Mouse (Mus musculus) MN1 (cell line): ENCODE results near the gene Tfe3.
"Not testable (repeated sequence)": the region's sequence is repeated elsewhere in the genome, so short reads cannot be mapped to it uniquely, and the experiment has no call there.

Experiments used
- DNase-seq: peaks from one replicate; pipeline ENCODE4 v3.0.0-alpha.2; 2016; ENCODE audit warnings: low spot score

Tfe3 gene

DNA sequence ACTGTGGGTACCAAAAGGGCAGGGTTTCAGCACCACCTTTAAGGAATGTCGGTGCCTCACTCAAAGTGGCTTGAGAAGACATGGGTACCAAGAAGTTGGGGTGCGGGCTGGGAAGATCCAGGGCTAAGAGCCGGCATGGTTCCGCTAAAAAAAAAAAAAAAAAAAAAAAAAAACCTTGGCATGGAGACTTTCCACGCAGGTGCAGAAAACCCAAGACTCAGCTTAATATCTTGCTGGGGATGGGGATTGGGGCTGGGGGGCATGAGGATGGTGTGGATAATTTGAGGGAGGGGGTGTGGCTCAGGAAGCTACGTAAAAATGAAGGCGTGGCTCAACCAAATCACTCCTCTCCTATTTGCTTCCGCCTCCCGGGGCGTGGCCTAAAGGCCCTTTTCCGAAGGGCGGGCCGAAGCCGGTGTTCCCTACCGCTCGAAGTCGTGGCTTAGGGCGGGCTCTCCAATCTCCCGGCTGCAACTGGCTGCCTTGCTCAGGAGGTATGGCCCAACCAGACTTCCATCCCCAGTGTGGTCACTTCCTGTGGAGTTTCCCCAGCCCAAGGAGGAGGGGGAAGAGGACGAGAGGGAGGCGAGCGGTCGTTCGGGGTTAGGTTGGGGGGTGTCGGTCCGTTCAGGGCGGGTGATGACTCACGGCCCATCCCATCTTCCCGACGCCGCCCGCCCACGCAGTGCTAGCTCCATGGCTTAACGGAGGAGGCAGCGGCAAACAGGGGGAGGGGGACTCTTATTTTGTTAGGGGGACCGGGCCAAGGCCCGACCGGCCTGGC, at the start of gene Tfe3:
Gene Tfe3, plus strand, starts transcription at position 424 of the 784 bp plus-strand sequence.
- peak; percentile 95 for DNase-seq

GRCm38 (mm10) chrX:7713764-7714134, 48.6 kb upstream of the Tfe3 start:
- not testable (repeated sequence) for DNase-seq

- peak; percentile 94 for DNase-seq
Observed at GRCm38 (mm10) chrX:7714135-7714899, 48.0 kb upstream of the Tfe3 start, which contains the start of gene Wdr45. TSS of gene Wdr45 (plus strand) at chrX:7714333.

- not testable (repeated sequence) for DNase-seq
Observed at GRCm38 (mm10) chrX:7716058-7716457, 46.3 kb upstream of the Tfe3 start.

DNA sequence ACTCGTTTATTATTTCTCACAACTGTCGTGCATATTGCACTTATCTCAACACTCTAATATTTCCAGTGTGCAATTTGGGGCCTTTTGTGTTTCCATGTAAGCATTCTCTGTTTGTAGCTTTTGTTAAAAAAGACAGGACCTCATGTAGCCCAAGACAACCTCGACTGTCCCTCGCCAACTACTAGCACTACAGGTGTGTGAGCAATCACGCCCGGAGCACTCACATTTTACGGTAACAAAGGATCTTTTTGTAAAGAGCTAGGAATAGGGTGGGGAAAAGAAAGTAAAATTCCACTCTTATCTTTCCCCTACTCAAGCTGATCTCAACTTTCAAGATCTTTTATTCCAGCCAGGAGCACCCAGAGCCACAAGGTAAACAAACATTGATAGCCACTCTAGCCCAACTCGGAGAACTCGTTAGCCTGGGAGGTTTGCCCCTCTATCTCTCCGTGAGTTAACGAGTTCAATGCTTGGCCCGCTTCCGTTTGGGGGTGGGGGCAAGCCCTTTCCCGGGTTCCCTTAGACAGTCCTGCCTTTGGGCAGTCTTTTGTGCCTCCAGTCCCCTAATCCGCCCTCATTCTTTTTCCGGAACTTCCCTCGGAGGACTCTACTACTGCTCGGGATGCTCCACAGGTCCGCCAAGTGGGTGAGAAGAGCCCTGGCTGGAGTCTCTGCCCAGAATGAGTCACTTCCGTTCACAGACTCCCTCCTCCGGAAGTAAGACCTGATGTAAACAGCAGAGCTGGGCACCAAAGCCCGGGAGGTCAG, 40.7 kb upstream of the Tfe3 start, which contains the start of gene Gm45208:
Gene Gm45208, plus strand, starts transcription at position 732 of the 768 bp plus-strand sequence.
- peak; percentile 77 for DNase-seq

DNA sequence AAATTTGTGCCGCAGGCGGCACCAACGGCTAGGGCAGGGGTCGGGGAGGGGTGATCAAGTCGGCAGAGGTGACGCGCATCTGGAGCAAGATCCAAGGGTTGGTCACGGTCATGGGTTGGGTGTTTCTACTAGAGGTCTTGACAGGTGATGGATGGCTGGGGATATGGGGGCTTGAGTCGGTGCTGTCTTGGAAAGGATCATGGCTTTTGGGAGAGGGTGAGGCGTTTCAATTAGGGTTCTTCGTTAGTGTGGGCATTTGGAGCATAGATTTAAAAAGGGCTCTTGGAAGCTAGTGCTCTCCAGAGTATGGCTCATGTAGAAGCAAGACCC, 40.1 kb upstream of the Tfe3 start:
- no peak for DNase-seq

DNA sequence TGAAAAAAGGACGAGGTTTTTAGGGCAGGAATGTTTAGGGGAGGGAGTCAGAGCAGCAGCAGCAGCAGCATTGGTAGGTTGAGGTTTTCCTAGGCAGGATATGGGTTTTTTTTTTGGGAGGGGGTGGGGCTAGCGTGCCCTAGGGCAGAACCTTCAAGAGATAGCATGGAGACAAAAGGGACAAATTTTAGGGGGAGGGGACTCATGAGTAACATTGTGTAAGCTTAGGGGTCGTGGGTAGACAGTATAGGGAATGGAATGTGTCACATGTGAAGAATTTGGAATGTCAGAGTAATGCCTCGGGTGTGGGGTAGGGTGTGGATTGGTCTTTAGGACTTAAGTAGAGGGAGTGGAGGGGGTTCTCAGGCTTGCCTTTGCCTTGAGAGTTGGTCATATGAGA, 39.7 kb upstream of the Tfe3 start:
- no peak for DNase-seq

DNA sequence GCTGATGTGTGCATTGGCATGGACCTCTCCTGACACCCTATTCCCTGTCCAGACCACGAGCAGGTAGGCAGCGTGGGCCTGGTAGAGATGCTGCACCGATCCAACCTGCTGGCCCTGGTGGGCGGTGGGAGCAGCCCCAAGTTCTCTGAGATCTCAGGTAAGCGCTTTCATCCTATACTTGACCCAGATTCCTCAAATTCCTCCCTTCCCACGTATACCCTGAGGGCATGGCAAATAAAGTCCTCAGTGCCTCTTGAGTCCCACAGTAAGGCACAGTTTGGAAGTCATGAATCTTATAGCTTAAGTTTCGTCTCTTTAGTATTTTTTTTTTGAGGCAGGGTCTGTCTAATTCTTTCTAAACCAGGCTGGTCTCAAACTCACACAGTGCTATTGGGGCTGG, 38.2 kb upstream of the Tfe3 start:
- DNase-seq = no peak

DNA sequence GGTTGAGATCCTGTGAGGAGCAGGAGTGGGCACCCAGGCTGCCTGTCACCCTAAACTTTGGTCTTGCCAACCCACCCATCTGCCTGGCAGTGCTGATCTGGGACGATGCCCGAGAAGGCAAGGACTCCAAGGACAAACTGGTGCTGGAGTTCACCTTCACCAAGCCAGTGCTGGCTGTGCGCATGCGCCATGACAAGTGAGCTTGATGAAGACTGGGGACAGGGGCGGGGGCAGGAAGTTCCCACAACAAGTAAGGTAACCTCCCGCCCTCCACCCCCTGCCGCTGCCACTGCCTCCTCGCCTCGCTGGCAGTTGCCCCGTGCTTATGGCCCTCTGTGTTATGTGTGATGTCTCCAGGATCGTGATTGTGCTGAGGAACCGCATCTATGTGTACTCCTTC, 36.5 kb upstream of the Tfe3 start:
- DNase-seq = no peak

GRCm38 (mm10) chrX:7727176-7727575, 35.2 kb upstream of the Tfe3 start:
- DNase-seq = peak; percentile 39

GRCm38 (mm10) chrX:7728215-7728921, 34.0 kb upstream of the Tfe3 start, which contains the start of gene Praf2:
TSS of gene Praf2 (plus strand) at chrX:7728439.
- peak; percentile 89 for DNase-seq

- no peak for DNase-seq
Observed at GRCm38 (mm10) chrX:7728922-7729265, 33.5 kb upstream of the Tfe3 start.

GRCm38 (mm10) chrX:7733571-7734156, 28.7 kb upstream of the Tfe3 start:
- DNase-seq = no peak

DNA sequence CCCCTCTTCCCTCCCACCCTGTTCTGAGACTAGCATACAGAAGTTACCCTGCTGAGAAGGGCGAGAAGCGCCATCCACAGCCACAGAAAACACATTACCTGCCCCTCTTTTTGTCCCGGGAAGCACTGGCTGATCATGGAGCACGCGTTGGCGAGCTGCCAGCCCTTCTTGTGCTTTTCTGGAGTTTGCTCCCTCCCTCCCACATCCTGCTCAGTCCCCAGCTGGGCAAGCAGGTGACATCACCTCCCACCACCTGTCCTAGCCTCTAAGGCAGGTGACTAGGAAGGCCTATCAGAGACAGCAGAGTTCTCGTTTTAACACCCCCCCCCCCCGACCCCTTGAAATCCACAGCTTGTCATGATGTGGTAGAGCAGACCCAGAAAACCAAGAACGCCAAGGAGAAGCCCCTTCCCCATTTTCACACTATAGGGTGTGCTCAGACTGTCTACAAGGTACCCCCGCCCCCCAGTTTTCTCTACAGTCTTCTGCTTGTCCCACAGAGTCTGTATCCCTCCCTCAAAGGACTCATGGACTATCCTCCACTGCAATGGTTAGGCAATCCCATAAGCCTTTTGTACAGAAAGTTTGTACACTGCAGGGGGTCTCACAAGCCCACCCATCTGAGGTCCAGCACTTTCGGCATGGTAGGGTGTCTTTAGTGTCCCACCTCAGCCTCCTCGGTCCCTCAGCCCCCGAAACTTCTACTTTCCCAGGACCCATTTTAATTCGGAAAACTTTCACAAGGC, 22.9 kb upstream of the Tfe3 start:
- DNase-seq = peak; percentile 45

GRCm38 (mm10) chrX:7740082-7740819, 22.1 kb upstream of the Tfe3 start:
- DNase-seq = no peak

DNA sequence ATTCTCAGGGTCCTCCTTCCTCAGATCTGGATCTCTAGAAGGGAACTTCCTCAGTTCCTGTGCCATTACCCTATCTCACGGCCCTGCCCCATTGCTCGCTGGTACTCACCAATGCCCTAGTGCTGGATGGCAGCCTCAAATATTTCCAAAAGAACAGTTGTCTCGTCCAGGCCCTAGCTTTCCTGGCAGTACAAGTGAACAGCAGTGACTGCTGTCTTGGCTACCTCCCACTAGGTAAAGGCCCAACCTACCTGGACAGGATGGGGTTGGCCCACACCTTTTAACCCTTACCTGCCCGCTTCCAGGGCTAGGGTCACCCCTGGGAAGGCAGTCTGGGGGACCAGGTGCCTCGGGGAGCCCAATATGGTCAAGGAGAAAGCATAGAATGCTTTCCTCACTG, 21.3 kb upstream of the Tfe3 start:
- no peak for DNase-seq

DNA sequence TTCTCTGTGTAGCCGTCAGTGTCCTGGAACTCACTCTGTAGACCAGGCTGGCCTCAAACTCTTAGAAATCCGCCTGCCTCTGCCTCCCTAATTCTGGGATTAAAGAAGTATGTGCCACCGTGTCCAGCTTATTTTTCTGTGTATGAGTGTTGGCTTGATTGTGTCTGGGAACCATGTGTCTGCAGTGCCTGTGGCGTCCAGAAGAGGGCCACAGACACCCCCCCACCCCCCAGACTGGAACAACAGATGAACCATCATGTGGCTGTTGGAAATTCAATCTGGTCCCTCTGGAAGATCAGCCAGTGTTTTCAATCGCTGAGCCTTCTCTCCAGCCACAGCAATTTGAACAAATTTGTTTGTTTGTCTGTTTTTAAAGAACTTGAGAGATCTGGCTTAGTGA, 18.9 kb upstream of the Tfe3 start:
- no peak for DNase-seq

DNA sequence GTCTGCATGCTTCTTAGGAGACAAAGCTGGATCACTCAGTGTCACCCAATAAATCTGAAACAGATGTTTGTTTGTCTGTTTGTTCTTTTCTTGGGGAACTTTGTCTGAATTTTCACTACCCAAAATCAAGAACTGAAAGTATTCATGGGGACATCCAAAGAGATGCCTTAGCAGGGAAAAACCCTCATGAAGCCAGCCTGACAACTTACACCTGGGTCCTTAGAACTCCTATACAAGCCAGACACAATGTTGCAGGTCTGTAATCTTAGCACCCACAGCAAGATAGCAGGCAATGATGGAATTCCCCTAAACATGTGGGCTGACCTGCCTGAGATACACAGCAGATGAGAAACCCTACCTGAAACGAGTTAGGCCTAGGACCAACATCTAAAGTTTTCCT, 17.4 kb upstream of the Tfe3 start:
- no peak for DNase-seq

DNA sequence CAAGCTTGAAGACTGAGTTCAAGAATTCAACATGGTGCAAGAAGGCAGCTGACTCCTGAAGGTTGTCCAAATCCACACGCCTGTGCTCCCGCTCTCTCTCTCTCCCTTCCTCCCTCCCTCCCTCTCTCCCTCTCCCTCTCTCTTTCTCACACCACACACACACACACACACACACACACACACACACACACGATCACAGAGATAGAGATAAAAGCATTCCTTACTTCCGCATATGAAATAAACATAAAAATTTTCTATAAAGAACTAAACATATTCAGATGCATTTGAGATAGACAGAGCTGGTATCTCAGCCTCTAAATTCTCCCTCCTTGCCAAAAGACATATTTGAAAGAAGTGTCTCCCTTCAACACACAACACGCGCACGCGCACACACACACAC, 16.9 kb upstream of the Tfe3 start:
- DNase-seq = no peak

DNA sequence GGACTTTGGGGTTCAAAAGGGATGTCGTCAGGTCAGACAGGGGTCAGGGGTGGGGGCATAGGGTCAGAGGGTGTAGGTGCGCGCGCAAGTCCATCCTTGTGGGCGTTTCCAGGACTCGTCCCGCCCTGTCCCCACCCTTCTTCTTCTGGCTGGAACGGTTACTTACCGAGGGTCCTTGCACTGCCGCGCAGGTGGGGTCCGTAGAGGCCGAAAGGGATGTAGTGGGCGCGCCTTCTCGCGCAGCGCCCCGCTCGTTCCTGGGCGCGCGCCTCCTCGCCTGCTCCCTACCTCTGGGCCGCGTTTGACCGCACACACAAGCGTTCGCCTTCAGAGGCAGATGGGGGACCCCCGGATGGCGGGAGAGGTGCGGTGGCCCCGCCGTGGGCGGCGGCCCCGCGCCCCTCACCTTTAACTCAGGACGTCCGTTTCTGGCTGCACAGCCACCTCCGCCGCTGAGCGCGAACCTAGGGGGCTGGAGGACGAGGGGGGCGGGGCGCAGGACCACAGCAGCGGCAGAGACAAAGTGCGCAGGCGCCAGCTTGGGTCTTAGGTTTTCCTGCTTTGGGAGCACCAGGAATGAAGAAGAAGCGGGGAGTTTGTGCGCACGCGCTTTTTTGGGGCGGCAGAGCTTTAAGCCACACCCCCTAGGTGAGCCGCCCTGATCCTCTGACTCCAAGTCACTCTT, 11.8 kb upstream of the Tfe3 start, which contains the start of gene Ccdc120:
Gene Ccdc120, minus strand, starts transcription at position 474 of the 685 bp plus-strand sequence.
- peak; percentile 84 for DNase-seq
